Mouse (Mus musculus): ENCODE measurements around the gene 1700020L24Rik. TPM values are rescaled to one million over a fixed set of nuclear protein-coding genes. Genes with fewer than 3 reads are reported as not detected.

Gene 1700020L24Rik
- polyA plus RNA-seq, 1 experiment from 2014 or later = 0.31 TPM

DNA sequence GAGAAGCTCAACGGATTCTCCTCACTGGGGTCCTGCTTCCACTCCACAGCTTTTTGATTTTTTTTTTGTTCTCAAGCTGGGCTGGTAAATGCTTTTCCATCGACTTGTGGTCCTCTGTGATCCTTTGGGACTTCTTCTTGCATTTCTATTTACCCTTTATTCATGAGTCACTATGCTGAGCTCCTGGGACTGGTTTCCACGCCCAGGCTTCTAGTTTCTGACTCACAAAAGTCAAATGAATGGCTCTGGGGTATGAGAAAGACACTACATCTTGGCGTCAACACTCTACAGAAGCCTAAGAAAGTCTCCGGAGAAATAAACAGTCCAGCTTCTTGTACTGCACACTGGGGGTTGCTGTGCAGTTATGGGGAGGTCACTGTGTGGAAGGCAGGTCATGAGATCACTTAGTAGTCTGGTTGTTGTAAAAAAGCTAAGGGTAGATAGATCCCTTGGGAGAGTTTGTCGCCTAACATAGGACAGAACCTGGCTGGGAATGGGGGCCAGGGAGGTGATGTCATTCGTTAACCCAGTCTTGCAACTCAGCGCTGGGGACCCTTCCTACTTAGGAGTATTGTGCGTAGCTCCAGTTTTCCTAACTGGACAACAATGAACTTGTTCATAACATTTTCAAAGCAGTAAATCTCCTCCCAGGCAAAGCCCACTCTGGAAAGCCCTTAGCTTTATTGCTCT is 20.6 kb downstream of the 1700020L24Rik start:
- H3K36me3 ChIP-seq (ENCODE audit: control insufficient read depth, insufficient read depth, low read length) = no peaks in the 10 kb centered on the region
- ATAC-seq (ENCODE audit: insufficient read depth, low FRiP score, low TSS enrichment) (no peak), DNase-seq (ENCODE audit: low spot score) (no peak)
- H3K27ac ChIP-seq (ENCODE audit: low read depth, low read length) = no peak overlapping the region
- H3K9ac ChIP-seq (ENCODE audit: low read length) = no peak overlapping the region
- H3K4me2 ChIP-seq (ENCODE audit: low read depth) = no peak overlapping the region
- H3K27me3 ChIP-seq (ENCODE audit: control insufficient read depth, insufficient read depth, low read length) = peaks cover 15% of the 10 kb centered on the region
- no peak overlapping the region for H3K4me3 ChIP-seq (ENCODE audit: low read depth, low read length)
- H3K4me1 ChIP-seq (ENCODE audit: control insufficient read depth, insufficient read depth, low read length) = peaks cover 6% of the 10 kb centered on the region; the same call in 1 of the 2 replicates
- no peaks in the 10 kb centered on the region for H3K9me3 ChIP-seq (ENCODE audit: control insufficient read depth, low read length)
- WGBS = 66% methylated on average over 9 of the region's 9 CpGs

GRCm38 (mm10) chr11:83461462-83462027 is 24.1 kb downstream of the 1700020L24Rik start:
- Histone ChIP-seq H3K4me2 (ENCODE audit: low read depth) (no peak overlapping the region), H3K27me3 (ENCODE audit: control insufficient read depth, insufficient read depth, low read length) (peaks cover 30% of the 10 kb centered on the region), H3K9me3 (ENCODE audit: control insufficient read depth, low read length) (no peaks in the 10 kb centered on the region), H3K9ac (ENCODE audit: low read length) (no peak overlapping the region), H3K4me3 (ENCODE audit: low read depth, low read length) (no peak overlapping the region), H3K36me3 (ENCODE audit: control insufficient read depth, insufficient read depth, low read length) (no peaks in the 10 kb centered on the region), H3K27ac (ENCODE audit: low read depth, low read length) (no peak overlapping the region), H3K4me1 (ENCODE audit: control insufficient read depth, insufficient read depth, low read length) (peaks cover 8% of the 10 kb centered on the region; the same call in 1 of the 2 replicates)
- DNase-seq (ENCODE audit: low spot score) = no peak
- ATAC-seq (ENCODE audit: insufficient read depth, low FRiP score, low TSS enrichment) = no peak
- 73% methylated on average over 10 of the region's 10 CpGs for WGBS

DNA sequence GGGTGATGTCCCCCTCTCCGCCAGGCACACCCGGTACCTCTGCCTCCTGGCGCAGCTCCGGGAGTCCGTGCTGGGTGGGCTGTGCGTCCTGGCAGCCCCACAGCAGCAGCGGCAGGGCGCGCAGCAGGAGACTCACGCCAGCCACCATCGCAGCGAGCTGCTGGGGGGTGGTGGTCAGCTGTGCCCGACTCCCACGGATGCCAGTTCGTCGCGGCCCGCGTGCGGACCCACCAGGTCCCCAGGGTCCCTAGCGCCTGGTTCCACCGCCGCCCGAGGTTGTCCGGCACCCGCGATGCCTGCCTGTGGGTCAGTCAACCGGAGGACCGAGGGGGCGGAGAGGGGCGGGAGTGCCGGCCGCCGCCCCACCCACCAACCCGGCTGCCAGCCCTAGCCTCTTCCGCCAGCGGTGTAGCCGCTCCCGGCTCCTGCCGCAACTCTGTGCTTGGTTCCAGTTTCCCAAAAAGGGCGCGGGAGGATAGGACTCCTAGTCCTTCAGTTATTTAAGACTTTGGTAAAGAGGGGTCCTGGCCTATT is 25.3 kb downstream of the 1700020L24Rik start, which contains the start of gene Mmp28:
Mmp28 (minus strand) TSS at position 361 of the 534 bp plus-strand sequence.
- no peak within 1 kb of the TSS for H3K27ac ChIP-seq (ENCODE audit: low read depth, low read length)
- H3K4me2 ChIP-seq (ENCODE audit: low read depth) = peak within 1 kb of the TSS; percentile 97

DNA sequence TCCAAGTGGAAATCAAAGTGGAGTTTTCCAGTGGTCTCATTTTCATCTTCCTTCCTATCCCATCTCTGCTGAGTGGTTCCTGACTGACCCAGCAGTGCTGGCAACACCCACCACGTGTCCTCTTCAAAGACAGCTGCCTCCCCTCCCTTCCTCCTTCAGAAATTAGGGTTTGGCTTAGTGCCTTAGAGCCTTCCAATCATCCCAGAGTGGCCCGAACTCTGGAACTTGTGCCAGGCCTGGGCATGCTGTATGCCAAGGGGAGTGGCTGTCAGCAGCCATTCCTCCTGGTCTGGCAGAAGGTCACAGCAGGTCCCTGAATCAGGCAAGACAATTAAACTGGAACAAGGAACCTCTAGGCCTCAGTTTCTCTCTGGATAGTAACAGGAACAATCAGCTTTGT is 28.5 kb downstream of the 1700020L24Rik start:
- Histone ChIP-seq H3K36me3 (ENCODE audit: control insufficient read depth, insufficient read depth, low read length) (no peaks in the 10 kb centered on the region), H3K4me2 (ENCODE audit: low read depth) (no peak overlapping the region), H3K27me3 (ENCODE audit: control insufficient read depth, insufficient read depth, low read length) (peaks cover 30% of the 10 kb centered on the region), H3K27ac (ENCODE audit: low read depth, low read length) (no peak overlapping the region), H3K4me3 (ENCODE audit: low read depth, low read length) (no peak overlapping the region), H3K9ac (ENCODE audit: low read length) (no peak overlapping the region), H3K4me1 (ENCODE audit: control insufficient read depth, insufficient read depth, low read length) (peaks cover 8% of the 10 kb centered on the region; the same call in 1 of the 2 replicates), H3K9me3 (ENCODE audit: control insufficient read depth, low read length) (no peaks in the 10 kb centered on the region)
- DNase-seq (ENCODE audit: low spot score) (no peak), ATAC-seq (ENCODE audit: insufficient read depth, low FRiP score, low TSS enrichment) (no peak)
- 42% methylated on average over 2 of the region's 2 CpGs for WGBS

More for the DNA sequence above, 25.3 kb downstream of the 1700020L24Rik start, which contains the start of gene Mmp28:
- Histone ChIP-seq H3K4me3 (ENCODE audit: low read depth, low read length) (peak within 1 kb of the TSS; percentile 55), H3K36me3 (ENCODE audit: control insufficient read depth, insufficient read depth, low read length) (no peaks in the 10 kb centered on the region), H3K4me1 (ENCODE audit: control insufficient read depth, insufficient read depth, low read length) (peaks cover 8% of the 10 kb centered on the region; the same call in 1 of the 2 replicates), H3K27me3 (ENCODE audit: control insufficient read depth, insufficient read depth, low read length) (peaks cover 30% of the 10 kb centered on the region), H3K9me3 (ENCODE audit: control insufficient read depth, low read length) (no peaks in the 10 kb centered on the region), H3K9ac (ENCODE audit: low read length) (peak within 1 kb of the TSS; percentile 65)
- DNase-seq (ENCODE audit: low spot score) (peak; percentile 55), ATAC-seq (ENCODE audit: insufficient read depth, low FRiP score, low TSS enrichment) (no peak)
- WGBS = under 1% methylated on average over 42 of the region's 42 CpGs

GRCm38 (mm10) chr11:83467120-83467652 is 29.7 kb downstream of the 1700020L24Rik start:
- Histone ChIP-seq H3K9me3 (ENCODE audit: control insufficient read depth, low read length) (no peaks in the 10 kb centered on the region), H3K36me3 (ENCODE audit: control insufficient read depth, insufficient read depth, low read length) (no peaks in the 10 kb centered on the region), H3K4me1 (ENCODE audit: control insufficient read depth, insufficient read depth, low read length) (peaks cover 8% of the 10 kb centered on the region; the same call in 1 of the 2 replicates), H3K4me3 (ENCODE audit: low read depth, low read length) (no peak overlapping the region), H3K4me2 (ENCODE audit: low read depth) (no peak overlapping the region), H3K9ac (ENCODE audit: low read length) (no peak overlapping the region), H3K27ac (ENCODE audit: low read depth, low read length) (no peak overlapping the region), H3K27me3 (ENCODE audit: control insufficient read depth, insufficient read depth, low read length) (peaks cover 23% of the 10 kb centered on the region)
- ATAC-seq (ENCODE audit: insufficient read depth, low FRiP score, low TSS enrichment) (no peak), DNase-seq (ENCODE audit: low spot score) (no peak)
- WGBS = 69% methylated on average over 11 of the region's 11 CpGs

DNA sequence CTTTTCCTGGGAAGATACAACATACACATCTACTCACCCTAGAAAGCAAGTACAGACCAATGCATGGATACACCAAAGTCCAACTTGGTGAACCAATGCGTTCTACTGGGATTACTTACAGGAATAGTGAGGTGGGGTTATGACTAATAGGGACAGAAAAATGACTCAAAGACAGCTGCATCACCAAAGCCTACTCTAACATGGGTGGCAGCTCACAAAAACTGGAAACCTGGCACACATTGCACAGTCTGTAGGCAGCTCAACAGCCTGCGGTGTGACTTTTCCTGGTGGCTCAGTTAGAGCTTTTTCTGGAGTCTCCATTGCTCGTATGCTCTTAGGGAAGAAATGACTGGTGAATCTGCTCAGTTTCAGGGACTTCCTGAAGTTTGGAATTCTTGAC is 31.3 kb downstream of the 1700020L24Rik start:
- no peaks in the 10 kb centered on the region for H3K36me3 ChIP-seq (ENCODE audit: control insufficient read depth, insufficient read depth, low read length)
- DNase-seq (ENCODE audit: low spot score) = no peak
- no peak for ATAC-seq (ENCODE audit: insufficient read depth, low FRiP score, low TSS enrichment)
- H3K27ac ChIP-seq (ENCODE audit: low read depth, low read length) = no peak overlapping the region
- no peak overlapping the region for H3K9ac ChIP-seq (ENCODE audit: low read length)
- 94% methylated on average over 3 of the region's 3 CpGs for WGBS
- H3K4me2 ChIP-seq (ENCODE audit: low read depth) = no peak overlapping the region
- H3K4me3 ChIP-seq (ENCODE audit: low read depth, low read length) = no peak overlapping the region
- peaks cover 7% of the 10 kb centered on the region for H3K27me3 ChIP-seq (ENCODE audit: control insufficient read depth, insufficient read depth, low read length)
- no peaks in the 10 kb centered on the region for H3K9me3 ChIP-seq (ENCODE audit: control insufficient read depth, low read length)
- no peaks in the 10 kb centered on the region for H3K4me1 ChIP-seq (ENCODE audit: control insufficient read depth, insufficient read depth, low read length)

GRCm38 (mm10) chr11:83471766-83472165 is 34.3 kb downstream of the 1700020L24Rik start:
- H3K4me1 ChIP-seq (ENCODE audit: control insufficient read depth, insufficient read depth, low read length) = peaks cover 7% of the 10 kb centered on the region
- no peaks in the 10 kb centered on the region for H3K9me3 ChIP-seq (ENCODE audit: control insufficient read depth, low read length)
- H3K27me3 ChIP-seq (ENCODE audit: control insufficient read depth, insufficient read depth, low read length) = no peaks in the 10 kb centered on the region
- H3K4me2 ChIP-seq (ENCODE audit: low read depth) = no peak overlapping the region
- no peak overlapping the region for H3K9ac ChIP-seq (ENCODE audit: low read length)
- H3K4me3 ChIP-seq (ENCODE audit: low read depth, low read length) = no peak overlapping the region
- WGBS = 90% methylated on average over 2 of the region's 2 CpGs
- DNase-seq (ENCODE audit: low spot score) (no peak), ATAC-seq (ENCODE audit: insufficient read depth, low FRiP score, low TSS enrichment) (no peak)
- H3K36me3 ChIP-seq (ENCODE audit: control insufficient read depth, insufficient read depth, low read length) = no peaks in the 10 kb centered on the region
- no peak overlapping the region for H3K27ac ChIP-seq (ENCODE audit: low read depth, low read length)

- peak; percentile 98 for ATAC-seq (ENCODE audit: insufficient read depth, low FRiP score, low TSS enrichment)
- Histone ChIP-seq H3K9ac (ENCODE audit: low read length) (peak within 1 kb of the TSS; percentile 87), H3K4me1 (ENCODE audit: control insufficient read depth, insufficient read depth, low read length) (peaks cover 7% of the 10 kb centered on the region), H3K4me2 (ENCODE audit: low read depth) (peak within 1 kb of the TSS; percentile 94), H3K27me3 (ENCODE audit: control insufficient read depth, insufficient read depth, low read length) (no peaks in the 10 kb centered on the region), H3K4me3 (ENCODE audit: low read depth, low read length) (peak within 1 kb of the TSS; percentile 93), H3K36me3 (ENCODE audit: control insufficient read depth, insufficient read depth, low read length) (no peaks in the 10 kb centered on the region), H3K27ac (ENCODE audit: low read depth, low read length) (peak within 1 kb of the TSS; percentile 94), H3K9me3 (ENCODE audit: control insufficient read depth, low read length) (no peaks in the 10 kb centered on the region)
- peak; percentile 99 for DNase-seq (ENCODE audit: low spot score)
- WGBS = under 1% methylated on average over 66 of the region's 66 CpGs
Observed at GRCm38 (mm10) chr11:83472324-83473234, 35.1 kb downstream of the 1700020L24Rik start, which contains the start of gene Taf15. Gene Taf15 (plus strand): TSS chr11:83473086.

Data from neural tube, embryonic 11.5 days (tissue).